In genomic region chr6:18031509-18032010, GRCm38 (mm10) we compare ENCODE assay signal across 8 mouse cellular contexts. TPM values are rescaled to one million over a fixed set of nuclear protein-coding genes. Genes with fewer than 3 reads are reported as not detected.
DNase-seq lines count a peak whose midpoint lies in the region; ATAC-seq and TF ChIP-seq lines count a peak whose summit lies in the region.

No protein-coding gene starts in this region.

- peak; percentile 20 for DNase-seq in adrenal gland, adult 8-10 months
- no peak for DNase-seq in heart, embryonic 10.5 days (ENCODE audit: low spot score)
- DNase-seq in kidney, adult 2 months: peak; percentile 75
- peak; percentile 16 for DNase-seq in midbrain, postnatal 0 days (ENCODE audit: low spot score)
- peak; percentile 23 for DNase-seq in telencephalon, adult 2 months (ENCODE audit: low read depth, low spot score)

- ATAC-seq in embryonic facial prominence, embryonic 12.5 days (ENCODE audit: insufficient number of reproducible peaks, insufficient read depth, low FRiP score, low TSS enrichment): peak; percentile 71; the same call in 1 of the 2 replicates
- peak; percentile 9 for ATAC-seq in liver, embryonic 12.5 days
- ATAC-seq in midbrain, postnatal 0 days (ENCODE audit: low FRiP score): peak; percentile 56; the same call in 1 of the 2 replicates
- no peak for ATAC-seq in monocyte, adult 5-6 weeks (replicated peaks; ENCODE audit: insufficient number of reproducible peaks, low FRiP score, low TSS enrichment, poor library complexity, severe bottlenecking)

- H3K9me3 ChIP-seq in embryonic facial prominence, embryonic 12.5 days: no peaks in the 10 kb centered on the region
- no peaks in the 10 kb centered on the region for H3K9me3 ChIP-seq in heart, embryonic 10.5 days
- no peaks in the 10 kb centered on the region for H3K9me3 ChIP-seq in liver, embryonic 12.5 days (replicated peaks)
- no peaks in the 10 kb centered on the region for H3K9me3 ChIP-seq in midbrain, postnatal 0 days (ENCODE audit: low read length)

- peaks cover 45% of the 10 kb centered on the region for H3K27me3 ChIP-seq in embryonic facial prominence, embryonic 12.5 days
- peaks cover 43% of the 10 kb centered on the region for H3K27me3 ChIP-seq in heart, embryonic 10.5 days (ENCODE audit: insufficient read depth, poor library complexity, severe bottlenecking)
- H3K27me3 ChIP-seq in kidney, adult 2 months (replicated peaks; ENCODE audit: control insufficient read depth, insufficient read depth, low read length): no peaks in the 10 kb centered on the region
- H3K27me3 ChIP-seq in liver, embryonic 12.5 days (replicated peaks): peaks cover 71% of the 10 kb centered on the region
- H3K27me3 ChIP-seq in midbrain, postnatal 0 days (ENCODE audit: insufficient read depth, low read length): peaks cover 23% of the 10 kb centered on the region

- WGBS in embryonic facial prominence, embryonic 12.5 days: under 1% methylated on average over 29 of the region's 29 CpGs
- under 1% methylated on average over 28 of the region's 29 CpGs for WGBS in heart, embryonic 10.5 days
- under 1% methylated on average over 29 of the region's 29 CpGs for whole genome bisulfite sequencing in kidney, adult 2 months
- 1% methylated on average over 28 of the region's 29 CpGs for WGBS in liver, embryonic 12.5 days (ENCODE audit: insufficient replicate concordance)
- under 1% methylated on average over 29 of the region's 29 CpGs for WGBS in midbrain, postnatal 0 days

- no peaks in the 10 kb centered on the region for H3K36me3 ChIP-seq in embryonic facial prominence, embryonic 12.5 days
- H3K36me3 ChIP-seq in heart, embryonic 10.5 days: no peaks in the 10 kb centered on the region
- no peaks in the 10 kb centered on the region for H3K36me3 ChIP-seq in kidney, adult 2 months (ENCODE audit: control insufficient read depth, insufficient read depth, low read length)
- H3K36me3 ChIP-seq in liver, embryonic 12.5 days: no peaks in the 10 kb centered on the region
- H3K36me3 ChIP-seq in midbrain, postnatal 0 days (ENCODE audit: insufficient read depth, low read length): no peaks in the 10 kb centered on the region

- peaks cover 18% of the 10 kb centered on the region for H3K4me1 ChIP-seq in embryonic facial prominence, embryonic 12.5 days
- H3K4me1 ChIP-seq in heart, embryonic 10.5 days: peaks cover 20% of the 10 kb centered on the region
- H3K4me1 ChIP-seq in kidney, adult 2 months (ENCODE audit: control insufficient read depth, insufficient read depth, low read length): no peaks in the 10 kb centered on the region
- peaks cover 23% of the 10 kb centered on the region for H3K4me1 ChIP-seq in liver, embryonic 12.5 days
- H3K4me1 ChIP-seq in midbrain, postnatal 0 days (ENCODE audit: insufficient read depth, low read length): peaks cover 8% of the 10 kb centered on the region; the same call in 1 of the 2 replicates

- peak overlapping the region; percentile 96 for H3K4me2 ChIP-seq in embryonic facial prominence, embryonic 12.5 days (replicated peaks)
- peak overlapping the region; percentile 67 for H3K4me2 ChIP-seq in liver, embryonic 12.5 days
- H3K4me2 ChIP-seq in midbrain, postnatal 0 days (ENCODE audit: low read depth, low read length, poor library complexity, severe bottlenecking): peak overlapping the region; percentile 99

- TF ChIP-seq POLR2A in kidney, adult 2 months (IDR thresholded peaks at IDR 0.05; ENCODE audit: low read depth, low read length): no peak

- no peak for TF ChIP-seq CTCF in kidney, adult 2 months (conservative IDR thresholded peaks at IDR 0.05; ENCODE audit: insufficient read depth, insufficient read length, low read depth, low read length)
- TF ChIP-seq CTCF in midbrain, postnatal 0 days (IDR thresholded peaks at IDR 0.05): no peak

- H3K9ac ChIP-seq in embryonic facial prominence, embryonic 12.5 days: peak overlapping the region; percentile 42; the same call in 1 of the 2 replicates
- H3K9ac ChIP-seq in liver, embryonic 12.5 days: no peak overlapping the region
- 0 out of 2 replicates have a peak overlapping the region, but pooled peaks have one; percentile 33 for H3K9ac ChIP-seq in midbrain, postnatal 0 days (replicated peaks; ENCODE audit: low read length, poor library complexity, severe bottlenecking)

- peak overlapping the region; percentile 52 for H3K4me3 ChIP-seq in embryonic facial prominence, embryonic 12.5 days
- H3K4me3 ChIP-seq in heart, embryonic 10.5 days: peak overlapping the region; percentile 71
- H3K4me3 ChIP-seq in kidney, adult 2 months (ENCODE audit: insufficient read depth, low read depth, low read length): peak overlapping the region; percentile 35
- peak overlapping the region; percentile 40 for H3K4me3 ChIP-seq in liver, embryonic 12.5 days
- peak overlapping the region; percentile 60 for H3K4me3 ChIP-seq in midbrain, postnatal 0 days (ENCODE audit: low read depth, low read length)

- no peak overlapping the region for H3K27ac ChIP-seq in embryonic facial prominence, embryonic 12.5 days
- H3K27ac ChIP-seq in heart, embryonic 10.5 days: peak overlapping the region; percentile 78
- H3K27ac ChIP-seq in kidney, adult 2 months (ENCODE audit: insufficient read depth, low read depth, low read length): no peak overlapping the region
- H3K27ac ChIP-seq in liver, embryonic 12.5 days: no peak overlapping the region
- H3K27ac ChIP-seq in midbrain, postnatal 0 days (ENCODE audit: low read depth, low read length): no peak overlapping the region

RNA-seq across cellular contexts. Expression of gene Wnt2, which starts 1.2 kb away (rescaled TPM):
- total RNA-seq in adrenal gland, adult 8-10 months (2022): under 1 TPM; 0.18 to 0.67 (median 0.43) TPM
- 3.5 and 4.7 TPM in 2 replicates for polyA plus RNA-seq in embryonic facial prominence, embryonic 12.5 days (2016; fragmentation: Nextera tagmentation; extraction: Ambion mirVana)
- 15.4 and 40.3 TPM in 2 replicates for polyA plus RNA-seq in heart, embryonic 10.5 days (2016; fragmentation: Nextera tagmentation; extraction: Ambion mirVana)
- polyA plus RNA-seq in kidney, adult 2 months (2012; rRNA removed): 0.35 and 0.52 TPM in 2 replicates
- 1.9 and 2.1 TPM in 2 replicates for polyA plus RNA-seq in liver, embryonic 12.5 days (2016; fragmentation: Nextera tagmentation; extraction: Ambion mirVana)
- 0.66 TPM in 1 of 2 replicates, not detected in the other for total RNA-seq in midbrain, postnatal 0 days (2014; rRNA removed)
- polyA plus RNA-seq in midbrain, postnatal 0 days (2015; fragmentation: Nextera tagmentation; extraction: Ambion mirVana): 0.47 and 0.49 TPM in 2 replicates
- not detected in 3 replicates for total RNA-seq in monocyte, adult 5-6 weeks (2017)
